Mouse (Mus musculus) c-Kit-positive CD71-positive TER-119-positive erythroid progenitor cells, embryonic 14.5 days (primary cell): Measurements from ENCODE around the gene Papss1.
"Not testable (repeated sequence)": the region's sequence is repeated elsewhere in the genome, so short reads cannot be mapped to it uniquely, and the experiment has no call there.

Source experiments
- DNase-seq: peaks from one replicate; pipeline ENCODE4 v3.0.0-alpha.2; 2013; ENCODE audit warnings: low spot score

Papss1 gene

GRCm38 (mm10) chr3:131564430-131565256 lies at the start of gene Papss1:
Gene Papss1, plus strand, starts transcription at chr3:131564768.
- DNase-seq = peak; percentile 100

GRCm38 (mm10) chr3:131516332-131516999 lies 48.1 kb upstream of the Papss1 start:
- no peak for DNase-seq

GRCm38 (mm10) chr3:131517756-131518155 lies 46.8 kb upstream of the Papss1 start:
- DNase-seq = no peak

GRCm38 (mm10) chr3:131521206-131521605 lies 43.4 kb upstream of the Papss1 start:
- DNase-seq = no peak

- no peak for DNase-seq
Measured at GRCm38 (mm10) chr3:131522243-131522642, 42.3 kb upstream of the Papss1 start.

- no peak for DNase-seq
Measured at GRCm38 (mm10) chr3:131523749-131524148, 40.8 kb upstream of the Papss1 start.

GRCm38 (mm10) chr3:131524210-131524609 lies 40.4 kb upstream of the Papss1 start:
- DNase-seq = no peak

- no peak for DNase-seq
Measured at GRCm38 (mm10) chr3:131524779-131525178, 39.8 kb upstream of the Papss1 start.

- DNase-seq = no peak
Measured at GRCm38 (mm10) chr3:131525229-131525628, 39.3 kb upstream of the Papss1 start.

GRCm38 (mm10) chr3:131541244-131541942 lies 23.2 kb upstream of the Papss1 start:
- DNase-seq = no peak

- not testable (repeated sequence) for DNase-seq
Measured at GRCm38 (mm10) chr3:131547562-131547961, 17.0 kb upstream of the Papss1 start.

- DNase-seq = no peak
Measured at GRCm38 (mm10) chr3:131550046-131550445, 14.5 kb upstream of the Papss1 start.

- DNase-seq = peak; percentile 45
Measured at GRCm38 (mm10) chr3:131552349-131553254, 12.0 kb upstream of the Papss1 start.

- DNase-seq = no peak
Measured at GRCm38 (mm10) chr3:131555771-131556170, 8.8 kb upstream of the Papss1 start.

- DNase-seq = no peak
Measured at GRCm38 (mm10) chr3:131561591-131561990, 3.0 kb upstream of the Papss1 start.

- peak; percentile 9 for DNase-seq
Measured at GRCm38 (mm10) chr3:131565257-131565610, 666 bp downstream of the Papss1 start.

GRCm38 (mm10) chr3:131566281-131566680 lies 1.7 kb downstream of the Papss1 start:
- no peak for DNase-seq

GRCm38 (mm10) chr3:131570506-131570905 lies 5.9 kb downstream of the Papss1 start:
- no peak for DNase-seq

GRCm38 (mm10) chr3:131573555-131573954 lies 9.0 kb downstream of the Papss1 start:
- no peak for DNase-seq

- no peak for DNase-seq
Measured at GRCm38 (mm10) chr3:131578434-131579104, 14.0 kb downstream of the Papss1 start.

- DNase-seq = no peak
Measured at GRCm38 (mm10) chr3:131580040-131580439, 15.5 kb downstream of the Papss1 start.
